24 mouse cellular contexts compared by ENCODE assay signal in genomic region chr2:174864657-174865056, GRCm38 (mm10).
A peak's percentile ranks its signal among the peaks of the same experiment; 100 is the strongest.
DNase-seq lines count a peak whose midpoint lies in the region; ATAC-seq and TF ChIP-seq lines count a peak whose summit lies in the region.
"Had no signal": no experiment of that assay in that cellular context is flagged by ENCODE, and none has a peak within 500 bp of the region (broad histone marks: within the 10 kb centered on the region; RNA-seq: fewer than 3 reads in every experiment).

No protein-coding gene starts in this region.

- no peaks in the 10 kb centered on the region for H3K27me3 ChIP-seq in hindbrain, embryonic 10.5 days (ENCODE audit: insufficient read depth, poor library complexity, severe bottlenecking)
- no peaks in the 10 kb centered on the region for H3K27me3 ChIP-seq in hindbrain, postnatal 0 days (ENCODE audit: insufficient read depth, low read length)
- H3K27me3 ChIP-seq in neural tube, embryonic 13.5 days: no peaks in the 10 kb centered on the region
- no peaks in the 10 kb centered on the region for H3K27me3 ChIP-seq in stomach, embryonic 14.5 days (ENCODE audit: control insufficient read depth, insufficient read depth, low read length)
- H3K27me3 ChIP-seq: forebrain, embryonic 13.5 days; hindbrain, embryonic 15.5 days; liver, embryonic 12.5 days had no signal

- H3K4me1 ChIP-seq in hindbrain, embryonic 10.5 days (replicated peaks): peaks cover 34% of the 10 kb centered on the region
- no peaks in the 10 kb centered on the region for H3K4me1 ChIP-seq in hindbrain, postnatal 0 days (ENCODE audit: insufficient read depth, low read length)
- peaks cover 7% of the 10 kb centered on the region; the same call in 1 of the 2 replicates for H3K4me1 ChIP-seq in neural tube, embryonic 13.5 days (replicated peaks)
- H3K4me1 ChIP-seq in stomach, embryonic 14.5 days (ENCODE audit: control insufficient read depth, insufficient read depth, low read length): peaks cover 22% of the 10 kb centered on the region
- H3K4me1 ChIP-seq: forebrain, embryonic 13.5 days; hindbrain, embryonic 15.5 days; liver, embryonic 12.5 days had no signal

- 0 out of 2 replicates have a peak overlapping the region, but pooled peaks have one; percentile 26 for H3K27ac ChIP-seq in hindbrain, embryonic 10.5 days
- H3K27ac ChIP-seq in hindbrain, postnatal 0 days: no peak overlapping the region
- 0 out of 2 replicates have a peak overlapping the region, but pooled peaks have one; percentile 42 for H3K27ac ChIP-seq in neural tube, embryonic 13.5 days (replicated peaks)
- peak overlapping the region; percentile 76; the same call in 1 of the 2 replicates for H3K27ac ChIP-seq in stomach, embryonic 14.5 days (ENCODE audit: low read length)
- H3K27ac ChIP-seq: forebrain, embryonic 13.5 days; gastrocnemius, adult 2 months; heart, embryonic 10.5 days; hindbrain, embryonic 15.5 days; liver, embryonic 12.5 days had no signal

- DNase-seq in hindbrain, embryonic 10.5 days (ENCODE audit: low spot score): no peak
- DNase-seq in hindbrain, postnatal 0 days (ENCODE audit: low spot score): no peak
- DNase-seq in neural tube, embryonic 10.5 days (ENCODE audit: extremely low spot score, low spot score): no peak
- no peak for DNase-seq in gastrocnemius, postnatal 36 days
- DNase-seq in right cerebral cortex, postnatal 14 days: no peak
- DNase-seq: adrenal gland, postnatal 10 days; cerebellum, adult 9-11 months; gastrocnemius, adult 2 months; heart, postnatal 4 days; kidney, adult 2 months; kidney, postnatal 36 days; layer of hippocampus, adult 9-11 months; lung, adult 18-20 months; lung, postnatal 14 days; thymus, adult 2 months; thymus, postnatal 4 days had no signal

- H3K4me3 ChIP-seq in hindbrain, embryonic 10.5 days: no peak overlapping the region
- no peak overlapping the region for H3K4me3 ChIP-seq in hindbrain, postnatal 0 days (ENCODE audit: low read length)
- no peak overlapping the region for H3K4me3 ChIP-seq in neural tube, embryonic 13.5 days
- H3K4me3 ChIP-seq in stomach, embryonic 14.5 days (ENCODE audit: low read depth, low read length): no peak overlapping the region
- H3K4me3 ChIP-seq: forebrain, embryonic 13.5 days; gastrocnemius, adult 2 months; heart, embryonic 10.5 days; hindbrain, embryonic 15.5 days; liver, embryonic 12.5 days had no signal

- no peak overlapping the region for H3K4me2 ChIP-seq in hindbrain, postnatal 0 days (ENCODE audit: low read depth, low read length)
- H3K4me2 ChIP-seq in neural tube, embryonic 13.5 days: no peak overlapping the region
- H3K4me2 ChIP-seq in stomach, embryonic 14.5 days (replicated peaks; ENCODE audit: low read depth, low read length): no peak overlapping the region
- H3K4me2 ChIP-seq: forebrain, embryonic 13.5 days; hindbrain, embryonic 15.5 days; liver, embryonic 12.5 days; midbrain, embryonic 11.5 days had no signal

- H3K9me3 ChIP-seq in hindbrain, embryonic 10.5 days: no peaks in the 10 kb centered on the region
- H3K9me3 ChIP-seq in hindbrain, postnatal 0 days (ENCODE audit: low read length): no peaks in the 10 kb centered on the region
- H3K9me3 ChIP-seq in neural tube, embryonic 13.5 days: no peaks in the 10 kb centered on the region
- H3K9me3 ChIP-seq in stomach, embryonic 14.5 days (ENCODE audit: control insufficient read depth, low read depth, low read length): no peaks in the 10 kb centered on the region
- H3K9me3 ChIP-seq: forebrain, embryonic 13.5 days; heart, embryonic 10.5 days; hindbrain, embryonic 15.5 days; liver, embryonic 12.5 days had no signal

- intact Hi-C loops in gastrocnemius, postnatal 36 days (cut with DNase I): no loop called here

- 83% methylated on average over 3 of the region's 3 CpGs for WGBS in hindbrain, embryonic 10.5 days
- 77% methylated on average over 3 of the region's 3 CpGs for WGBS in hindbrain, postnatal 0 days
- 50% methylated on average over 3 of the region's 3 CpGs for WGBS in neural tube, embryonic 13.5 days
- 29% methylated on average over 3 of the region's 3 CpGs for WGBS in stomach, embryonic 14.5 days

- no peak for ATAC-seq in hindbrain, postnatal 0 days
- ATAC-seq in neural tube, embryonic 13.5 days (ENCODE audit: low read depth): no peak
- ATAC-seq in stomach, embryonic 14.5 days (ENCODE audit: insufficient number of reproducible peaks, insufficient read depth, low FRiP score, low read depth): peak; percentile 29; the same call in 1 of the 2 replicates
- ATAC-seq in CD4-positive, CD25-positive, alpha-beta regulatory T cell, adult 4 months: no peak
- ATAC-seq: forebrain, embryonic 13.5 days; liver, embryonic 12.5 days had no signal

- no peak overlapping the region for H3K9ac ChIP-seq in hindbrain, postnatal 0 days (replicated peaks; ENCODE audit: low read length)
- no peak overlapping the region for H3K9ac ChIP-seq in neural tube, embryonic 13.5 days
- H3K9ac ChIP-seq in stomach, embryonic 14.5 days (replicated peaks; ENCODE audit: low read depth, low read length): no peak overlapping the region
- H3K9ac ChIP-seq: forebrain, embryonic 13.5 days; hindbrain, embryonic 15.5 days; liver, embryonic 12.5 days had no signal

- TF ChIP-seq CTCF in hindbrain, postnatal 0 days (IDR thresholded peaks at IDR 0.05; ENCODE audit: low read depth): no peak

- H3K36me3 ChIP-seq in hindbrain, embryonic 10.5 days: no peaks in the 10 kb centered on the region
- no peaks in the 10 kb centered on the region for H3K36me3 ChIP-seq in hindbrain, postnatal 0 days (ENCODE audit: insufficient read depth, low read length)
- no peaks in the 10 kb centered on the region for H3K36me3 ChIP-seq in neural tube, embryonic 13.5 days
- no peaks in the 10 kb centered on the region for H3K36me3 ChIP-seq in stomach, embryonic 14.5 days (ENCODE audit: control insufficient read depth, insufficient read depth, low read length)
- H3K36me3 ChIP-seq: heart, embryonic 10.5 days; hindbrain, embryonic 15.5 days; liver, embryonic 12.5 days had no signal
